Mouse (Mus musculus) testis, adult 2 months (tissue): Measurements from ENCODE around the gene Gm5788. TPM values are rescaled to one million over a fixed set of nuclear protein-coding genes. Genes with fewer than 3 reads are reported as not detected.
"Not testable (repeated sequence)": the region's sequence is repeated elsewhere in the genome, so short reads cannot be mapped to it uniquely, and the experiment has no call there.

Experiments
- H3K27ac ChIP-seq: fragments of 200-500 bp; 2 replicates; pipeline ENCODE4 v1.5.1; 2012; ENCODE audit warnings: low read depth, low read length; ENCODE audit not compliant: control insufficient read depth, insufficient read depth
- H3K27me3 ChIP-seq: fragments of 200-500 bp; 2 replicates; pipeline ENCODE4 v1.6.1; 2012; ENCODE audit warnings: mild to moderate bottlenecking, low read length, moderate library complexity; ENCODE audit not compliant: control insufficient read depth, insufficient read depth
- H3K36me3 ChIP-seq: fragments of 200-500 bp; 2 replicates; pipeline ENCODE4 v1.6.1; 2012; ENCODE audit warnings: mild to moderate bottlenecking, low read length; ENCODE audit not compliant: control insufficient read depth, insufficient read depth
- H3K4me1 ChIP-seq: fragments of 200-500 bp; 2 replicates; pipeline ENCODE4 v1.6.1; 2012; ENCODE audit warnings: low read length; ENCODE audit not compliant: control insufficient read depth, insufficient read depth
- H3K4me3 ChIP-seq: fragments of 200-500 bp; 2 replicates; pipeline ENCODE4 v1.5.1; 2012; ENCODE audit warnings: low read depth, mild to moderate bottlenecking, low read length, moderate library complexity, mixed read lengths; ENCODE audit not compliant: control insufficient read depth
- CTCF ChIP-seq: fragments of 200-500 bp; IDR thresholded peaks from 2 replicates; pipeline ENCODE4 v1.5.1; 2012; ENCODE audit warnings: low read depth, mild to moderate bottlenecking, inconsistent platforms, low read length, moderate library complexity; ENCODE audit not compliant: control insufficient read depth, insufficient read depth, insufficient replicate concordance
- POLR2A ChIP-seq: fragments of 200-500 bp; IDR thresholded peaks from 2 replicates; pipeline ENCODE4 v1.6.1; 2012; ENCODE audit warnings: low read depth, mild to moderate bottlenecking, inconsistent platforms, low read length, moderate library complexity; ENCODE audit not compliant: control insufficient read depth
- polyA plus RNA-seq: library from polyadenylated mRNA; depleted of rRNA; stranded (reverse); fragments of >200 nt; gene quantifications from 2 replicates; pipeline ENCODE4 v1.2.3, GENCODE M21; 2012; rRNA removed

Gm5788 gene
- polyA plus RNA-seq, 1 experiment: not detected

- not testable (repeated sequence) for H3K36me3 ChIP-seq, H3K4me1 ChIP-seq, H3K4me3 ChIP-seq, H3K27me3 ChIP-seq, H3K27ac ChIP-seq
Measured at GRCm38 (mm10) chr12:87519616-87520015, 25.1 kb downstream of the Gm5788 start.

GRCm38 (mm10) chr12:87543927-87544326 is 49.4 kb downstream of the Gm5788 start:
- no peaks in the 10 kb centered on the region for H3K4me1 ChIP-seq
- no peak overlapping the region for H3K27ac ChIP-seq
- TF ChIP-seq CTCF (no peak), POLR2A (no peak)
- H3K36me3 ChIP-seq: no peaks in the 10 kb centered on the region
- H3K4me3 ChIP-seq: no peak overlapping the region
- no peaks in the 10 kb centered on the region for H3K27me3 ChIP-seq

Other genes with a start within 250 kb of the Gm5788 start
- 19.8 and 22.1 TPM in 2 replicates for gene Vipas39, start 228.5 kb upstream of the Gm5788 start, polyA plus RNA-seq
- 47.8 and 50.4 TPM in 2 replicates for gene Ahsa1, start 228.2 kb upstream of the Gm5788 start, polyA plus RNA-seq
- gene Ism2, start 195.0 kb upstream of the Gm5788 start, polyA plus RNA-seq: 0.19 and 0.23 TPM in 2 replicates
- 9.1 and 9.4 TPM in 2 replicates for gene Sptlc2, start 106.4 kb upstream of the Gm5788 start, polyA plus RNA-seq
- 38.2 and 41.0 TPM in 2 replicates for gene Slirp, start 50.8 kb upstream of the Gm5788 start, polyA plus RNA-seq
- gene Alkbh1, start 50.7 kb upstream of the Gm5788 start, polyA plus RNA-seq: 12.8 and 15.0 TPM in 2 replicates
- 15.9 and 16.4 TPM in 2 replicates for gene Snw1, start 22.4 kb upstream of the Gm5788 start, polyA plus RNA-seq
- gene Gm8300, start 19.6 kb downstream of the Gm5788 start, polyA plus RNA-seq: not detected in 2 replicates
- 0.15 and 0.18 TPM in 2 replicates for gene Oog1, start 108.0 kb downstream of the Gm5788 start, polyA plus RNA-seq
- gene Gm4027, start 124.1 kb downstream of the Gm5788 start, polyA plus RNA-seq: 1.7 and 2.0 TPM in 2 replicates
- gene Gm16381, start 149.9 kb downstream of the Gm5788 start, polyA plus RNA-seq: not detected in 2 replicates